Mouse (Mus musculus): ENCODE measurements around the gene Suox. TPM values are rescaled to one million over a fixed set of nuclear protein-coding genes. Genes with fewer than 3 reads are reported as not detected.
"Not testable (repeated sequence)": the region's sequence is repeated elsewhere in the genome, so short reads cannot be mapped to it uniquely, and the experiment has no call there.

Suox gene
- polyA plus RNA-seq, 1 experiment from 2014 or later = 15.7 TPM

- 87% methylated on average over 13 of the region's 13 CpGs for WGBS
- peaks cover 25% of the 10 kb centered on the region for H3K4me1 ChIP-seq
- no peaks in the 10 kb centered on the region for H3K9me3 ChIP-seq
- peaks cover 20% of the 10 kb centered on the region; the same call in 1 of the 2 replicates for H3K27me3 ChIP-seq (ENCODE audit: insufficient read depth, poor library complexity, severe bottlenecking)
- H3K4me3 ChIP-seq = no peak overlapping the region
- no peak for DNase-seq (ENCODE audit: low spot score)
- no peak overlapping the region for H3K27ac ChIP-seq
- H3K36me3 ChIP-seq = peaks cover 22% of the 10 kb centered on the region
These were observed 38.2 kb downstream of the Suox start for GRCm38 (mm10) chr10:128635697-128636096.

- no peak for DNase-seq (ENCODE audit: low spot score)
- 26% methylated on average over 6 of the region's 6 CpGs for WGBS
- Histone ChIP-seq H3K4me1 (peaks cover 8% of the 10 kb centered on the region), H3K27ac (no peak overlapping the region), H3K27me3 (ENCODE audit: insufficient read depth, poor library complexity, severe bottlenecking) (peaks cover 20% of the 10 kb centered on the region; the same call in 1 of the 2 replicates), H3K36me3 (peaks cover 19% of the 10 kb centered on the region), H3K9me3 (no peaks in the 10 kb centered on the region), H3K4me3 (no peak overlapping the region)
These were observed 42.3 kb downstream of the Suox start for GRCm38 (mm10) chr10:128631571-128631970.

- H3K4me1 ChIP-seq; DNase-seq (ENCODE audit: low spot score); H3K4me3 ChIP-seq; H3K27ac ChIP-seq; H3K9me3 ChIP-seq: not testable (repeated sequence)
- Histone ChIP-seq H3K27me3 (ENCODE audit: insufficient read depth, poor library complexity, severe bottlenecking) (peaks cover 15% of the 10 kb centered on the region; the same call in 1 of the 2 replicates), H3K36me3 (peaks cover 14% of the 10 kb centered on the region)
- 79% methylated on average over 5 of the region's 5 CpGs for WGBS
These were observed 43.6 kb downstream of the Suox start for GRCm38 (mm10) chr10:128630306-128630705.

- H3K4me3 ChIP-seq = no peak overlapping the region
- H3K36me3 ChIP-seq = peaks cover 18% of the 10 kb centered on the region
- H3K27ac ChIP-seq = no peak overlapping the region
- H3K9me3 ChIP-seq = no peaks in the 10 kb centered on the region
- H3K4me1 ChIP-seq = peaks cover 13% of the 10 kb centered on the region
- 70% methylated on average over 2 of the region's 2 CpGs for WGBS
- no peak for DNase-seq (ENCODE audit: low spot score)
- H3K27me3 ChIP-seq (ENCODE audit: insufficient read depth, poor library complexity, severe bottlenecking) = peaks cover 13% of the 10 kb centered on the region; the same call in 1 of the 2 replicates
These were observed 44.1 kb downstream of the Suox start for GRCm38 (mm10) chr10:128629746-128630145.

GRCm38 (mm10) chr10:128627398-128628317, 46.2 kb downstream of the Suox start:
- Histone ChIP-seq H3K9me3 (no peaks in the 10 kb centered on the region), H3K27me3 (ENCODE audit: insufficient read depth, poor library complexity, severe bottlenecking) (no peaks in the 10 kb centered on the region), H3K4me1 (peaks cover 13% of the 10 kb centered on the region), H3K4me3 (no peak overlapping the region), H3K27ac (no peak overlapping the region), H3K36me3 (peaks cover 28% of the 10 kb centered on the region)
- 73% methylated on average over 10 of the region's 10 CpGs for WGBS
- no peak for DNase-seq (ENCODE audit: low spot score)

GRCm38 (mm10) chr10:128626311-128627310, 47.3 kb downstream of the Suox start, which contains the start of gene Rps26:
TSS of gene Rps26 (minus strand) at chr10:128626747.
- no peaks in the 10 kb centered on the region for H3K9me3 ChIP-seq
- 2% methylated on average over 40 of the region's 40 CpGs for WGBS
- peak; percentile 96 for DNase-seq (ENCODE audit: low spot score)
- peaks cover 10% of the 10 kb centered on the region for H3K4me1 ChIP-seq
- peak within 1 kb of the TSS; percentile 85 for H3K4me3 ChIP-seq
- H3K36me3 ChIP-seq = peaks cover 29% of the 10 kb centered on the region
- H3K27me3 ChIP-seq (ENCODE audit: insufficient read depth, poor library complexity, severe bottlenecking) = no peaks in the 10 kb centered on the region
- peak within 1 kb of the TSS; percentile 96 for H3K27ac ChIP-seq

GRCm38 (mm10) chr10:128625287-128625894, 48.5 kb downstream of the Suox start:
- peak overlapping the region; percentile 85 for H3K4me3 ChIP-seq
- peaks cover 29% of the 10 kb centered on the region for H3K36me3 ChIP-seq
- peaks cover 8% of the 10 kb centered on the region for H3K4me1 ChIP-seq
- H3K27ac ChIP-seq = peak overlapping the region; percentile 96
- no peak for DNase-seq (ENCODE audit: low spot score)
- H3K27me3 ChIP-seq (ENCODE audit: insufficient read depth, poor library complexity, severe bottlenecking) = no peaks in the 10 kb centered on the region
- no peaks in the 10 kb centered on the region for H3K9me3 ChIP-seq
- 38% methylated on average over 7 of the region's 7 CpGs for WGBS

GRCm38 (mm10) chr10:128623106-128623613, 50.7 kb downstream of the Suox start:
- DNase-seq (ENCODE audit: low spot score); H3K4me1 ChIP-seq; H3K27me3 ChIP-seq (ENCODE audit: insufficient read depth, poor library complexity, severe bottlenecking); H3K9me3 ChIP-seq; H3K4me3 ChIP-seq; H3K27ac ChIP-seq: not testable (repeated sequence)
- WGBS = 74% methylated on average over 4 of the region's 4 CpGs
- H3K36me3 ChIP-seq = peaks cover 29% of the 10 kb centered on the region

GRCm38 (mm10) chr10:128622702-128623101, 51.2 kb downstream of the Suox start:
- Histone ChIP-seq H3K4me3 (no peak overlapping the region), H3K36me3 (peaks cover 29% of the 10 kb centered on the region), H3K27me3 (ENCODE audit: insufficient read depth, poor library complexity, severe bottlenecking) (no peaks in the 10 kb centered on the region), H3K27ac (no peak overlapping the region), H3K9me3 (no peaks in the 10 kb centered on the region), H3K4me1 (peaks cover 8% of the 10 kb centered on the region)
- WGBS = 75% methylated on average over 4 of the region's 4 CpGs
- DNase-seq (ENCODE audit: low spot score) = no peak

- 79% methylated on average over 3 of the region's 3 CpGs for WGBS
- Histone ChIP-seq H3K27me3 (ENCODE audit: insufficient read depth, poor library complexity, severe bottlenecking) (no peaks in the 10 kb centered on the region), H3K9me3 (no peaks in the 10 kb centered on the region), H3K4me3 (no peak overlapping the region), H3K36me3 (peaks cover 29% of the 10 kb centered on the region), H3K4me1 (peaks cover 8% of the 10 kb centered on the region), H3K27ac (no peak overlapping the region)
- no peak for DNase-seq (ENCODE audit: low spot score)
These were observed 51.8 kb downstream of the Suox start for GRCm38 (mm10) chr10:128621986-128622520.

- H3K9me3 ChIP-seq = no peaks in the 10 kb centered on the region
- peaks cover 26% of the 10 kb centered on the region for H3K36me3 ChIP-seq
- no peak for DNase-seq (ENCODE audit: low spot score)
- H3K4me3 ChIP-seq = no peak overlapping the region
- peaks cover 5% of the 10 kb centered on the region for H3K4me1 ChIP-seq
- no peak overlapping the region for H3K27ac ChIP-seq
- no peaks in the 10 kb centered on the region for H3K27me3 ChIP-seq (ENCODE audit: insufficient read depth, poor library complexity, severe bottlenecking)
These were observed 53.6 kb downstream of the Suox start for GRCm38 (mm10) chr10:128620241-128620640.

Measured in heart, embryonic 10.5 days (tissue).